Mouse (Mus musculus): Measurements from ENCODE around the gene Rprd1b.

DNA sequence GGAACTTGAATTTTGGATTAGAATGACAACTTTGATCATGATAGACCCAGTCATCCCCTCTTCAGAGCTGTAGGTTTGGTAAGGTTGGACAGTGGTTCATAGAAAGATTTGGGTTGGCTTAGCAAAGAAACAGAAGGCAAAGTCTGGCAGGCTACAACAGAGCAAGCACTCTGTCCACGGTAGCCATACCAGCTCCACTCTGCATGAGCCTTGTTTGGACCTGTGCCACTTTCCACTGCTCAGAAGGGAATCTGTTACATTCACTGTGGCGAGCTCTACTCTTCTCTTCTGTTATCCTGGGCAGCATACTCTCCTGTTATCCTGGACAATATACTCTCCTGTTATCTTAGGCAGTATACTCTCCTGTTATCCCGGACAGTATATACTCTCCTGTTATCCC, 29.5 kb upstream of the Rprd1b start:
- TF ChIP-seq CTCF (IDR thresholded peaks at IDR 0.05; ENCODE audit: insufficient read depth, low read depth, low read length): no peak
- TF ChIP-seq POLR2A (IDR thresholded peaks at IDR 0.05; ENCODE audit: insufficient read depth, low read depth, low read length): no peak
